Mouse (Mus musculus): ENCODE measurements at regions not wholly inside any gene's neighbourhood (a gene's known extent, or its start where the extent isn't known, plus 50 kb on each side); places are given as distances from the start of the nearest gene placed in this dataset.

DNA sequence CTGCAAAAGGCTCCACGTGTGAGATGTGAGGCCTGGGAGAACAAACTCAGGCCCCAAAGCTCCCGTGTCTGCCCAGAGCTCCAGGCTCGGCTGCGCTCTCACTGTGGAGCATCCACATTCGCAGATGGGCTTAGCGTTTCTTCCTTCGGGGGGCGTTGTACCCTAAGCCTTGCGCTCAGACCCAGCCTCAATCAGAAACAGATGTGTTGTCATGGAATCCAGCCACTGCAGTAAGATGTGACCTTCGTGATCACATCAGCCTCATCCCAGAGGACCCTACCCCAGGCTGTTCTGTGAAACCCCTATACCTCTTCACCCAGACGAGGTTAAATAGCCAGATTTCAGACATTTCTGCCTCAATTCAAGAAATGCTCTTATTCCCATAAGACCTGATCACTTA, 260.1 kb downstream of the Cxcl12 start:
- Histone ChIP-seq H3K9me3 (replicated peaks; ENCODE audit: low read length) (peaks cover 3% of the 10 kb centered on the region), H3K27ac (ENCODE audit: insufficient read depth, low read depth) (no peak overlapping the region), H3K27me3 (replicated peaks) (peaks cover 59% of the 10 kb centered on the region), H3K36me3 (replicated peaks in 1 of 2; ENCODE audit: control insufficient read depth in 1 of 2, insufficient read depth in 1 of 2, low read length in 1 of 2) (no peaks in the 10 kb centered on the region), H3K4me1 (ENCODE audit: control insufficient read depth in 1 of 2, insufficient read depth in 2 of 2) (peaks cover 11 to 22% of the 10 kb centered on the region in 2 experiments), H3K4me3 (replicated peaks in 1 of 3; ENCODE audit: low read depth in 2 of 3, low read length in 2 of 3, poor library complexity in 1 of 3) (no peak overlapping the region), H3K79me2 (replicated peaks; ENCODE audit: control insufficient read depth, extremely low read depth, insufficient read depth, poor library complexity, severe bottlenecking) (no peaks in the 10 kb centered on the region), H3K4me2 (ENCODE audit: insufficient read depth, low read depth, poor library complexity, severe bottlenecking) (no peak overlapping the region), H3K9ac (ENCODE audit: insufficient read depth, low read depth) (no peak overlapping the region)
- TF ChIP-seq CTCF (conservative IDR thresholded peaks at IDR 0.05 in 1 of 2, IDR thresholded peaks at IDR 0.05 in 1 of 2; ENCODE audit: low read depth in 2 of 2, low read length in 2 of 2) (no peak), MYC (IDR thresholded peaks at IDR 0.05; ENCODE audit: low read depth, low read length) (no peak), JUND (conservative IDR thresholded peaks at IDR 0.05; ENCODE audit: low read depth, low read length) (no peak), SMC3 (IDR thresholded peaks at IDR 0.05; ENCODE audit: low read depth, low read length) (no peak), PAX5 (IDR thresholded peaks at IDR 0.05; ENCODE audit: low read length) (no peak), ZMIZ1 (IDR thresholded peaks at IDR 0.05; ENCODE audit: low read depth, low read length) (no peak), E2F4 (IDR thresholded peaks at IDR 0.05; ENCODE audit: insufficient replicate concordance, low read depth, low read length) (no peak), ZNF384 (IDR thresholded peaks at IDR 0.05; ENCODE audit: low read depth, low read length) (no peak), SIN3A (IDR thresholded peaks at IDR 0.05; ENCODE audit: low read length) (no peak), GABPA (IDR thresholded peaks at IDR 0.05; ENCODE audit: insufficient replicate concordance, low read depth, low read length) (no peak), USF1 (IDR thresholded peaks at IDR 0.05; ENCODE audit: low read depth, low read length) (no peak), POLR2AphosphoS2 (IDR thresholded peaks at IDR 0.05; ENCODE audit: low read depth, low read length) (no peak), RAD21 (IDR thresholded peaks at IDR 0.05; ENCODE audit: low read depth, low read length) (no peak), ZC3H11A (IDR thresholded peaks at IDR 0.05; ENCODE audit: low read depth, low read length) (no peak), POLR2A (IDR thresholded peaks at IDR 0.05; ENCODE audit: low read depth, low read length) (no peak), BHLHE40 (IDR thresholded peaks at IDR 0.05; ENCODE audit: low read depth, low read length) (no peak), CHD2 (IDR thresholded peaks at IDR 0.05; ENCODE audit: low read length) (no peak)
- DNase-seq (ENCODE audit: extremely low read depth), result no peak
- dilution Hi-C loops (cut with MboI; ENCODE audit: extremely low pct_ligation_motif_present, extremely low pct_unique_long_range_greater_than_20kb, low sequenced_read_pairs) (no loop called here), in situ Hi-C loops (cut with MboI; ENCODE audit: low pct_ligation_motif_present, low pct_unique_long_range_greater_than_20kb, low sequenced_read_pairs) (no loop called here)

DNA sequence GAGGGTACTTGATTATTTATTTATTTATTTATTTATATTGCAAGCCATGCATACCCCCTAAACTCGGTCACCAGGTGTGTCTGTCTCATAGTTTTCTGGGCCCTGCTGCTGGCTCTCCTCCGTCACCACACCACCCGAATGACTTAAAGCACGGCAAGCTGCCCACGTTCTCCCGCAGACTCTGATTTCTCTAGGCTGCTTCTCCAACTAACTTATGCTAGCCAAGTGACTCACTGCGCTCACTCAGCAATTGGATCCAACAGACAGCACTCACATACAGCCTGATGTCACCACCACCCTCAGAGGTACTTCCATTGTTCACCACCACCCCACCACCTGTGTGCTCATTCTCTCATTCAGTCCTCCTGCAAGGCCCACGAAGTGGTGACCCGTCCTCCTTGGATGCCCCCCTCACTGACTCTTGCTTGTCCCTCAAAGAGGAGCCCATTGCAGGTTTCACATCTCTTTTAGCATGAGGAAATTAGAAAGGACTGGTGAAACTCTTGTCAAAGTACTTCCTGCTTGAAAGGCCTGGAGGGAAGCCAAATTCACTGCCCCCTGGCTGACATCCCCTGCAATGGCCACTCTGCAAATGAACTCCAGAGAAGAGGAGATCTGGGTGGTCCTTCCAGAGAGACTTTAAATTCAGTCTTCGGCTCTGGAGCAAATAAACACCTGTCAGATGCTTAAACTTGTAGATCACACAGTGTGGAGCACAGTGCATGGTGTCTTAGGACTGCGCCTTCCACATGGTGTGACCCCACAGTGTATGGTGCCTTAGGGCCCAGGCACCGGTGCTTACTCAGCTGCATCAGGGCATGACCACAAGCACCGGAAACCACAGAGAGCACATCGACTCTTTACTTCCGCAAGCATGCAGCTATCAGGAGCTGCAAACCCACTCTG, 262.8 kb downstream of the Cxcl12 start:
- peaks cover 11 to 22% of the 10 kb centered on the region in 2 experiments for H3K4me1 ChIP-seq (ENCODE audit: control insufficient read depth in 1 of 2, insufficient read depth in 2 of 2)
- no peak overlapping the region for H3K9ac ChIP-seq (ENCODE audit: insufficient read depth, low read depth)
- H3K4me2 ChIP-seq (ENCODE audit: insufficient read depth, low read depth, poor library complexity, severe bottlenecking), result no peak overlapping the region; the same call in 1 of the 2 replicates
- H3K4me3 ChIP-seq (replicated peaks in 1 of 3; ENCODE audit: low read depth in 2 of 3, low read length in 2 of 3, poor library complexity in 1 of 3), result no peak overlapping the region
- in situ Hi-C loops (cut with MboI; ENCODE audit: low pct_ligation_motif_present, low pct_unique_long_range_greater_than_20kb, low sequenced_read_pairs) (no loop called here), dilution Hi-C loops (cut with MboI; ENCODE audit: extremely low pct_ligation_motif_present, extremely low pct_unique_long_range_greater_than_20kb, low sequenced_read_pairs) (no loop called here)
- H3K27me3 ChIP-seq (replicated peaks), result peaks cover 63% of the 10 kb centered on the region
- no peak overlapping the region for H3K27ac ChIP-seq (ENCODE audit: insufficient read depth, low read depth)
- H3K9me3 ChIP-seq (replicated peaks; ENCODE audit: low read length), result peaks cover 3% of the 10 kb centered on the region
- no peaks in the 10 kb centered on the region for H3K36me3 ChIP-seq (replicated peaks in 1 of 2; ENCODE audit: control insufficient read depth in 1 of 2, insufficient read depth in 1 of 2, low read length in 1 of 2)
- DNase-seq (ENCODE audit: extremely low read depth), result peak; percentile 53
- no peaks in the 10 kb centered on the region for H3K79me2 ChIP-seq (replicated peaks; ENCODE audit: control insufficient read depth, extremely low read depth, insufficient read depth, poor library complexity, severe bottlenecking)
- no peak for TF ChIP-seq MAFK (IDR thresholded peaks at IDR 0.05; ENCODE audit: insufficient replicate concordance, low read length)
- no peak for TF ChIP-seq ZKSCAN1 (IDR thresholded peaks at IDR 0.05; ENCODE audit: borderline replicate concordance, low read depth, low read length)
- TF ChIP-seq JUND (conservative IDR thresholded peaks at IDR 0.05; ENCODE audit: low read depth, low read length), result no peak
- TF ChIP-seq E2F4 (IDR thresholded peaks at IDR 0.05; ENCODE audit: insufficient replicate concordance, low read depth, low read length), result no peak
- TF ChIP-seq MEF2A (IDR thresholded peaks at IDR 0.05; ENCODE audit: borderline replicate concordance, low read depth, low read length), result no peak
- TF ChIP-seq MXI1 (IDR thresholded peaks at IDR 0.05; ENCODE audit: low read depth, low read length), result no peak
- TF ChIP-seq USF2 (conservative IDR thresholded peaks at IDR 0.05; ENCODE audit: low read depth, low read length), result no peak
- no peak for TF ChIP-seq GABPA (IDR thresholded peaks at IDR 0.05; ENCODE audit: insufficient replicate concordance, low read depth, low read length)
- no peak for TF ChIP-seq TCF12 (IDR thresholded peaks at IDR 0.05; ENCODE audit: low read depth, low read length)
- TF ChIP-seq ZC3H11A (IDR thresholded peaks at IDR 0.05; ENCODE audit: low read depth, low read length), result no peak
- TF ChIP-seq ZNF384 (IDR thresholded peaks at IDR 0.05; ENCODE audit: low read depth, low read length), result no peak
- TF ChIP-seq RAD21 (IDR thresholded peaks at IDR 0.05; ENCODE audit: low read depth, low read length), result no peak
- no peak for TF ChIP-seq NELFE (IDR thresholded peaks at IDR 0.05; ENCODE audit: low read depth, low read length)
- TF ChIP-seq ELF1 (IDR thresholded peaks at IDR 0.05; ENCODE audit: low read depth, low read length), result no peak; the same call in 1 of the 2 replicates
- 0 out of 2 replicates have a peak, but pooled peaks have one; percentile 18 for TF ChIP-seq IRF4 (IDR thresholded peaks at IDR 0.05; ENCODE audit: low read depth, low read length)
- TF ChIP-seq KAT2A (IDR thresholded peaks at IDR 0.05; ENCODE audit: insufficient replicate concordance, low read length), result no peak
- TF ChIP-seq EP300 (IDR thresholded peaks at IDR 0.05; ENCODE audit: low read length), result no peak
- TF ChIP-seq SIN3A (IDR thresholded peaks at IDR 0.05; ENCODE audit: low read length), result no peak
- 0 out of 2 replicates have a peak, but pooled peaks have one; percentile 36 for TF ChIP-seq MYC (IDR thresholded peaks at IDR 0.05; ENCODE audit: low read depth, low read length)
- TF ChIP-seq JUN (IDR thresholded peaks at IDR 0.05; ENCODE audit: insufficient read depth, low read depth, low read length), result no peak
- no peak for TF ChIP-seq PAX5 (IDR thresholded peaks at IDR 0.05; ENCODE audit: low read length)
- 0 out of 2 replicates have a peak, but pooled peaks have one; percentile 44 for TF ChIP-seq MAX (IDR thresholded peaks at IDR 0.05; ENCODE audit: low read length)
